Mouse (Mus musculus) large intestine, adult 2 months (tissue): ENCODE data around the gene Bzw2. TPM values are rescaled to one million over a fixed set of nuclear protein-coding genes. Genes with fewer than 3 reads are reported as not detected.
A peak's percentile ranks its signal among the peaks of the same experiment; 100 is the strongest.

Source experiments
- DNase-seq: peaks from one replicate; pipeline ENCODE4 v3.0.0-alpha.2; 2012; ENCODE audit warnings: low read depth, low spot score
- WGBS: fragments of 180-500 bp; shearing (Covaris S2); methylation state at CpG from one replicate; pipeline ENCODE4 v1.1.7; 2018; 5-methylcytosine and 5-hydroxymethylcytosine counted together
- polyA plus RNA-seq: library from polyadenylated mRNA; depleted of rRNA; stranded (reverse); fragments of >200 nt; gene quantifications from 2 replicates; pipeline ENCODE4 v1.2.3, GENCODE M21; 2012; rRNA removed

The Bzw2 gene
- polyA plus RNA-seq, 1 experiment: 20.4 TPM

- DNase-seq: peak; percentile 22
- WGBS: 25% methylated on average over 6 of the region's 6 CpGs
These were observed 68.7 kb downstream of the Bzw2 start for GRCm38 (mm10) chr12:36089221-36089620.

- 56% methylated on average over 1 of the region's 1 CpGs for WGBS
- DNase-seq: no peak
These were observed 69.1 kb downstream of the Bzw2 start for GRCm38 (mm10) chr12:36088804-36089203.

GRCm38 (mm10) chr12:36085380-36085779 is 72.5 kb downstream of the Bzw2 start:
- WGBS: 92% methylated on average over 2 of the region's 2 CpGs

GRCm38 (mm10) chr12:36078101-36078899 is 79.6 kb downstream of the Bzw2 start:
- DNase-seq: no peak
- 73% methylated on average over 4 of the region's 4 CpGs for WGBS

More at GRCm38 (mm10) chr12:36085380-36085779, 72.5 kb downstream of the Bzw2 start:
- no peak for DNase-seq

GRCm38 (mm10) chr12:36072860-36073259 is 85.0 kb downstream of the Bzw2 start:
- DNase-seq: no peak
- 63% methylated on average over 5 of the region's 5 CpGs for WGBS

- DNase-seq: no peak
- 91% methylated on average over 4 of the region's 4 CpGs for WGBS
These were observed 87.6 kb downstream of the Bzw2 start for GRCm38 (mm10) chr12:36070231-36070630.

- no peak for DNase-seq
- WGBS: 93% methylated on average over 2 of the region's 2 CpGs
These were observed 90.3 kb downstream of the Bzw2 start for GRCm38 (mm10) chr12:36067538-36067937.

GRCm38 (mm10) chr12:36065911-36066310 is 92.0 kb downstream of the Bzw2 start:
- DNase-seq: no peak
- WGBS: 79% methylated on average over 1 of the region's 1 CpGs

- WGBS: 35% methylated on average over 2 of the region's 2 CpGs
These were observed 100.2 kb downstream of the Bzw2 start for GRCm38 (mm10) chr12:36057699-36058098.

GRCm38 (mm10) chr12:36050276-36050675 is 107.6 kb downstream of the Bzw2 start:
- WGBS: 38% methylated on average over 1 of the region's 1 CpGs

More at GRCm38 (mm10) chr12:36057699-36058098, 100.2 kb downstream of the Bzw2 start:
- DNase-seq: no peak

GRCm38 (mm10) chr12:36047593-36047992 is 110.3 kb downstream of the Bzw2 start:
- DNase-seq: no peak
- WGBS: 85% methylated on average over 2 of the region's 2 CpGs

More at GRCm38 (mm10) chr12:36050276-36050675, 107.6 kb downstream of the Bzw2 start:
- no peak for DNase-seq

- DNase-seq: no peak
- 31% methylated on average over 5 of the region's 5 CpGs for WGBS
These were observed 111.7 kb downstream of the Bzw2 start for GRCm38 (mm10) chr12:36046196-36046595.

- DNase-seq: no peak
- 81% methylated on average over 2 of the region's 2 CpGs for WGBS
These were observed 113.2 kb downstream of the Bzw2 start for GRCm38 (mm10) chr12:36044691-36045090.

GRCm38 (mm10) chr12:36042348-36042778 is 115.5 kb downstream of the Bzw2 start, which contains the start of gene Tspan13:
Tspan13 (minus strand) TSS chr12:36042500.
- peak; percentile 66 for DNase-seq
- WGBS: under 1% methylated on average over 35 of the region's 35 CpGs

Other genes starting within 250 kb of the Bzw2 start
- gene Agr3, start 232.5 kb downstream of the Bzw2 start, polyA plus RNA-seq: 1.1 and 1.3 TPM in 2 replicates
- gene Agr2, start 165.2 kb downstream of the Bzw2 start, polyA plus RNA-seq: 1,061 and 1,460 TPM in 2 replicates
- gene Tspan13, start 115.6 kb downstream of the Bzw2 start, polyA plus RNA-seq: 110 and 181 TPM in 2 replicates
- gene Ankmy2, start 966 bp downstream of the Bzw2 start, polyA plus RNA-seq: 11.3 and 13.5 TPM in 2 replicates
- not detected in 2 replicates for gene Lrrc72, start 95.3 kb upstream of the Bzw2 start, polyA plus RNA-seq
- 0.92 and 1.0 TPM in 2 replicates for gene Sostdc1, start 156.1 kb upstream of the Bzw2 start, polyA plus RNA-seq
- gene Ispd, start 223.4 kb upstream of the Bzw2 start, polyA plus RNA-seq: 0.64 and 1.1 TPM in 2 replicates
- 0.41 and 0.62 TPM in 2 replicates for gene D630036H23Rik, start 224.1 kb upstream of the Bzw2 start, polyA plus RNA-seq